Comparison of ENCODE assay signal across 9 mouse cellular contexts in the genomic region with DNA sequence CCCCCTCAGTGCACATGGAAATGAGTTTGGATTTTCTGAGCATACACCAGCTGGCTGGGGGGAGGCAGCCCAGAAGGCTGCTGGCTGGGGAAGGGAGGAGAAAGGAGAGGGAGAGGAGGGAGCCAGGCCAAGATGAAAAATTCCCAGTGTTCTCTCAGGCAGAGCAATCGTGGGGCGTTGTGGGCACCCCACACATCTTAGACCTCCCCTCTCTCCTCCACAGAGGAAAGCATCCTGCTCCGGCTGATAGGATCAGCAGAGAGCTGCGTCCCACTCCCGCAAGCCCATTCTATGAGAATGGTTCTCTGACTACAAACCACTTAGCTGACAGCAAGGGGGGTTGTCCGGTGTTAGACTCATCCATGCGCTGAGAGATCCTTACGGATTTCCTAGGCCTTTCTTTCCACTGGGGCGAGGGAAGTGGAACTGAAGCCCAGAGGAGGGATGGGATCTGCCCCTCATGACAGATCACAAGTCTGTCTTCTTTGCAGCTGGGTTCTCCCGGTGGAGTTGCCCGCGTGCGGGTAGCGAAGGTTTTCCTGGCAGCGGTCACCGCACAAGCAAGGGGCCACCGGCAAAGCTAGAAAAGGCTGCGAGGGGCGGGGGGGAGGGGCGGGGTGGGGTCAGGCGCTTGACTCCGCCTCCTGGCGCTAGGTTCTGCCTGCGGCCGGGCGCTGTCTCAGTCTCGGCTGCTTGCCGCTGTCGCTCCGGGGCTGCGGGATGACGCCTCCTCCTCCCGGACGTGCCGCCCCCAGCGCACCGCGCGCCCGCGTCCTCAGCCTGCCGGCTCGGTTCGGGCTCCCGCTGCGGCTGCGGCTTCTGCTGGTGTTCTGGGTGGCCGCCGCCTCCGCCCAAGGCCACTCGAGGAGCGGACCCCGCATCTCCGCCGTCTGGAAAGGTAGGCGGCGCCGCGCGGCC. TPM values are rescaled to one million over a fixed set of nuclear protein-coding genes. Genes with fewer than 3 reads are reported as not detected.
DNase-seq lines count a peak whose midpoint lies in the region; ATAC-seq lines count a peak whose summit lies in the region.
"Had no signal": no experiment of that assay in that cellular context is flagged by ENCODE, and none has a peak within 500 bp of the region (broad histone marks: within the 10 kb centered on the region; RNA-seq: fewer than 3 reads in every experiment).

TSS of gene Sema7a (plus strand) at position 682 of the 918 bp plus-strand sequence.

- peaks cover 25% of the 10 kb centered on the region for H3K27me3 ChIP-seq in hindbrain, embryonic 11.5 days (ENCODE audit: control insufficient read depth, insufficient read depth, low read length)

- H3K27ac ChIP-seq in hindbrain, embryonic 11.5 days (ENCODE audit: low read depth, low read length), result peak within 1 kb of the TSS; percentile 86
- H3K27ac ChIP-seq: macrophage had no signal

- ATAC-seq in hindbrain, embryonic 11.5 days (ENCODE audit: low FRiP score), result peak; percentile 83

- peak; percentile 69 for DNase-seq in MN1 (ENCODE audit: low spot score)
- DNase-seq in cerebellum, adult 9-10 months, result peak; percentile 82
- peak; percentile 68 to 75 for DNase-seq in frontal cortex, postnatal 14 days (ENCODE audit: low spot score in 2 of 2)
- DNase-seq in hindbrain, embryonic 11.5 days (ENCODE audit: low spot score), result peak; percentile 84
- DNase-seq in layer of hippocampus, postnatal 14 days (ENCODE audit: low spot score in 2 of 2), result peak; percentile 80 to 82
- peak; percentile 81 for DNase-seq in lung, postnatal 10 days
- peak; percentile 81 for DNase-seq in retina, embryonic 14.5 days (ENCODE audit: low spot score)
- DNase-seq in thymus, postnatal 4 days, result peak; percentile 93

- no peaks in the 10 kb centered on the region for H3K9me3 ChIP-seq in hindbrain, embryonic 11.5 days (ENCODE audit: control insufficient read depth, low read length)

- 0 out of 2 replicates have a peak, but pooled peaks cover 6% of the 10 kb centered on the region for H3K4me1 ChIP-seq in hindbrain, embryonic 11.5 days (replicated peaks; ENCODE audit: control insufficient read depth, insufficient read depth, low read length)

- H3K36me3 ChIP-seq in hindbrain, embryonic 11.5 days (ENCODE audit: control insufficient read depth, insufficient read depth, low read length), result no peaks in the 10 kb centered on the region

- H3K9ac ChIP-seq in hindbrain, embryonic 11.5 days (ENCODE audit: low read depth, low read length), result peak within 1 kb of the TSS; percentile 84

- WGBS in hindbrain, embryonic 11.5 days, result 2% methylated on average over 28 of the region's 60 CpGs

- peak within 1 kb of the TSS; percentile 97 for H3K4me2 ChIP-seq in hindbrain, embryonic 11.5 days (replicated peaks; ENCODE audit: low read depth, low read length)

- H3K4me3 ChIP-seq in hindbrain, embryonic 11.5 days (ENCODE audit: low read depth, low read length), result peak within 1 kb of the TSS; percentile 84

RNA-seq across cellular contexts. Expression of gene Sema7a, which starts in this region (rescaled TPM):
- 2.0 and 3.6 TPM in 2 replicates for polyA plus RNA-seq in hindbrain, embryonic 11.5 days (2014; fragmentation: Nextera tagmentation; extraction: Ambion mirVana)
- total RNA-seq in layer of hippocampus, postnatal 14 days (2021), result 100 to 1,000 TPM in 1 of 2 experiments, 10 to 100 TPM in 1; 95.4 to 102 TPM

Comparison
In these comparisons a context has a peak if more than half of its experiments do, and no peak if none do; other contexts are left out.
1. Peak in every context shown above with its lines: DNase-seq, ATAC-seq, H3K4me3 ChIP-seq and H3K27ac ChIP-seq.